11 mouse cellular contexts compared by ENCODE assay signal in the genomic region with DNA sequence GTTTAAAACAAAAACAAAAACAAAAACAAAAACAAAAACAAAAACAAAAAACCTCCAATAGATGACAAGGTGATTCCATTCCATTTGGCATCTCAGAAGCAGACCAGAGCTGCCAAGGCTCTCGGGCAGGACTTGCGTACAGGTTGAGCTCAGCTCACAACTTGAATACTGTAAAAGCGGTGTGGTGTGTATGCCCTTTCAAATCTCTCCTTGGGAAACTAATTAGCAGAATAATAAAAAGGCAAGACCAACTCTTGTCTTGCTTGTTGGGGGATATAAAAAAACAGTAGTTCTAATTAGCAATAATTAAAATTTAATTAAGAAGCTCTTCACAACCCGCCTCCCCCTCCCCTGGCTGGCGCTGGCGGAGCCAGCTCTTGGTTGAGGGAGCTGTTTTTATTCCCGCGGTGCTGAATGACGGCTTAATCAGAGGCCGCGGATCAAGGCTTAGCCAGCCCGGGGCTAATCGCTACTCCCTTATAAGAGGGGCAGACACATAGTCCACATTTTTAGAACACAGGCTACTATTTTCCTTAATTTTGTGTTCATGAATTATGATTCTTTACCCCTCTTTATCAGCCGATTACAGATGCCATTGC. TPM values are rescaled to one million over a fixed set of nuclear protein-coding genes. Genes with fewer than 3 reads are reported as not detected.
DNase-seq lines count a peak whose midpoint lies in the region; ATAC-seq and TF ChIP-seq lines count a peak whose summit lies in the region.
"Had no signal": no experiment of that assay in that cellular context is flagged by ENCODE, and none has a peak within 500 bp of the region (broad histone marks: within the 10 kb centered on the region; RNA-seq: fewer than 3 reads in every experiment).

No protein-coding gene starts in this region.

- no peak overlapping the region for H3K27ac ChIP-seq in lung, embryonic 14.5 days (ENCODE audit: low read depth)
- H3K27ac ChIP-seq in embryonic facial prominence, embryonic 10.5 days (replicated peaks) = no peak overlapping the region
- H3K27ac ChIP-seq: heart, embryonic 13.5 days had no signal

- H3K9me3 ChIP-seq in lung, embryonic 14.5 days (ENCODE audit: low read depth, low read length) = no peaks in the 10 kb centered on the region
- no peaks in the 10 kb centered on the region for H3K9me3 ChIP-seq in embryonic facial prominence, embryonic 10.5 days
- H3K9me3 ChIP-seq: heart, embryonic 13.5 days had no signal

- no peaks in the 10 kb centered on the region for H3K36me3 ChIP-seq in lung, embryonic 14.5 days (ENCODE audit: insufficient read depth)
- H3K36me3 ChIP-seq in embryonic facial prominence, embryonic 10.5 days (replicated peaks) = no peaks in the 10 kb centered on the region
- H3K36me3 ChIP-seq: G1E; heart, embryonic 13.5 days had no signal

- H3K27me3 ChIP-seq in lung, embryonic 14.5 days (ENCODE audit: insufficient read depth, low read length) = 0 out of 2 replicates have a peak, but pooled peaks cover 5% of the 10 kb centered on the region
- peaks cover 21% of the 10 kb centered on the region for H3K27me3 ChIP-seq in embryonic facial prominence, embryonic 10.5 days (replicated peaks; ENCODE audit: low read depth, poor library complexity, severe bottlenecking)

- no peak overlapping the region for H3K4me3 ChIP-seq in lung, embryonic 14.5 days (ENCODE audit: low read depth, low read length)
- H3K4me3 ChIP-seq in lung, adult 2 months (replicated peaks; ENCODE audit: extremely low read depth, low read depth, low read length) = no peak overlapping the region
- no peak overlapping the region for H3K4me3 ChIP-seq in embryonic facial prominence, embryonic 10.5 days
- H3K4me3 ChIP-seq: heart, embryonic 13.5 days; myocyte had no signal

- no peak overlapping the region for H3K4me2 ChIP-seq in lung, embryonic 14.5 days
- H3K4me2 ChIP-seq: heart, embryonic 13.5 days had no signal

- H3K9ac ChIP-seq in lung, embryonic 14.5 days = no peak overlapping the region
- H3K9ac ChIP-seq: heart, embryonic 13.5 days had no signal

- H3K4me1 ChIP-seq in lung, embryonic 14.5 days (ENCODE audit: insufficient read depth) = no peaks in the 10 kb centered on the region
- H3K4me1 ChIP-seq in lung, adult 2 months (ENCODE audit: control insufficient read depth, insufficient read depth, low read length) = no peaks in the 10 kb centered on the region
- no peaks in the 10 kb centered on the region for H3K4me1 ChIP-seq in embryonic facial prominence, embryonic 10.5 days
- H3K4me1 ChIP-seq: heart, embryonic 13.5 days had no signal

- no peak for TF ChIP-seq POLR2A in lung, adult 2 months (IDR thresholded peaks at IDR 0.05; ENCODE audit: borderline replicate concordance, extremely low read depth, low read depth, low read length)

- DNase-seq in lung, embryonic 14.5 days = peak; percentile 68
- DNase-seq in lung, adult 2 months = no peak
- DNase-seq in embryonic facial prominence, embryonic 10.5 days (ENCODE audit: low spot score) = peak; percentile 69
- DNase-seq in hindlimb bud, embryonic 11.5 days (ENCODE audit: extremely low spot score, low read depth, low spot score) = peak; percentile 14
- peak; percentile 79 for DNase-seq in retina, embryonic 14.5 days (ENCODE audit: low spot score)
- DNase-seq in spleen, adult 12 weeks (ENCODE audit: low spot score) = no peak
- no peak for DNase-seq in right cerebral cortex, postnatal 36 days (ENCODE audit: low spot score in 2 of 2)
- DNase-seq: thymus, postnatal 36 days had no signal

- TF ChIP-seq CTCF in lung, embryonic 14.5 days (IDR thresholded peaks at IDR 0.05; ENCODE audit: low read depth) = no peak
- TF ChIP-seq CTCF in lung, adult 2 months (IDR thresholded peaks at IDR 0.05; ENCODE audit: insufficient read depth, low read length) = no peak

- ATAC-seq in lung, embryonic 14.5 days (ENCODE audit: insufficient read depth) = no peak

- WGBS in lung, embryonic 14.5 days = 8% methylated on average over 14 of the region's 14 CpGs
- 11% methylated on average over 14 of the region's 14 CpGs for WGBS in lung, adult 2 months
- WGBS in embryonic facial prominence, embryonic 10.5 days = 7% methylated on average over 14 of the region's 14 CpGs

RNA-seq across cellular contexts. Expression of gene Aldoart2, which starts 28.4 kb away (rescaled TPM):
- not detected in 2 replicates for polyA plus RNA-seq in lung, embryonic 14.5 days (2014; fragmentation: Nextera tagmentation; extraction: Ambion mirVana)
- polyA plus RNA-seq in lung, adult 2 months (2012; rRNA removed) = not detected in 2 replicates
- not detected in 2 replicates for polyA plus RNA-seq in embryonic facial prominence, embryonic 10.5 days (2016; fragmentation: Nextera tagmentation; extraction: Ambion mirVana)
- polyA plus RNA-seq: heart, embryonic 13.5 days had no signal

RNA-seq across cellular contexts. Expression of gene Nfkbia, which starts 44.2 kb away (rescaled TPM):
- 81.0 and 93.6 TPM in 2 replicates for polyA plus RNA-seq in lung, embryonic 14.5 days (2014; fragmentation: Nextera tagmentation; extraction: Ambion mirVana)
- polyA plus RNA-seq in lung, adult 2 months (2012; rRNA removed) = 282 and 367 TPM in 2 replicates
- polyA plus RNA-seq in embryonic facial prominence, embryonic 10.5 days (2016; fragmentation: Nextera tagmentation; extraction: Ambion mirVana) = 44.6 and 55.2 TPM in 2 replicates

Comparison
In these comparisons a context has a peak if more than half of its experiments do, and no peak if none do; other contexts are left out.
1. DNase-seq: peak in lung, embryonic 14.5 days (single experiment), embryonic facial prominence, embryonic 10.5 days (single experiment), hindlimb bud, embryonic 11.5 days (single experiment) and retina, embryonic 14.5 days (single experiment); none in lung, adult 2 months (single experiment), spleen, adult 12 weeks (single experiment) and right cerebral cortex, postnatal 36 days (0 of 2).